Mouse (Mus musculus) frontal cortex, postnatal 36 days (tissue): ENCODE data around the gene Itpa.

ENCODE experiments used
- DNase-seq, 2 experiments: peaks; one replicate each; pipeline ENCODE4 v3.0.0; 2022; ENCODE audit warnings: low spot score in 2 of 2

Gene Itpa

DNA sequence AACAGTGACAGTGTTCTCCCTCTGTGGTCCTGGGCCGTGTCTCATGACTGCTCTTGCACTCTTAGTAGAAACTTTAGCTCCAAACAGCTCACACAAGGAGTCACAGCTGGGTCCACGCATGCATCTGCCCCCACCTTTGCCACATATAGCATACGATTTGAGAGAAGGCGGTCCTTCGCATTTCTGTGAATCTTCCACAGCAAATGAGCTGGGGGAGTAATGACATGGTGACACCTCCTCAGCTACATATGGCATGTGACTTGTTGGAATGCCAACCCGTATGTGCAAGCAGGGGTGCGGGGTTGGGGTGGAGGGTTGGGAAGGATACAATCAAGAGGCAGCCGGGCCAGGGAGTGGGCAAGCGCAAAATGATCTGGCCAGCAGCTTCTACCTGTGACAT, 10.9 kb upstream of the Itpa start:
- DNase-seq = peak; percentile 69 to 83

DNA sequence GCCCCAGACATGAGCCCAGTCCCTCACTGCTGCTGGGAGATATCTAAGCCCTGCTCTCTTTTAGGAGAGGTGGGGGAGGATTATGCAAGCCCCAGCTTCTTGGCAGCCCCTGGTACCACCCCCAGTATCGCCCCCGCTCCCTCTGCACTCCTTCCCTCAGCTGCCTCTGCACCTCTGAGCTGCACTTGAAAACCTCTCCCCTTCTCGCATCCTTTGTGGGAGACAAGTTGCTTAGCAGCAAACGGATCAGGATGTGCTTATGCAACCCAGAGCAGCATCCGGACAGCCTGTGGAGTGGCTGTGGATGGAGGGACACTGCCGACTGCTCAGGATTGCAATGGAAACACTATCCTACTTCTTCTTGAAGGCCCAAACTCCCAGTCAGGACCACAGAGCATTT, 9.9 kb upstream of the Itpa start:
- DNase-seq = peak; percentile 88

- DNase-seq = no peak
Observed at GRCm38 (mm10) chr2:130658530-130658929, 8.9 kb upstream of the Itpa start.

DNA sequence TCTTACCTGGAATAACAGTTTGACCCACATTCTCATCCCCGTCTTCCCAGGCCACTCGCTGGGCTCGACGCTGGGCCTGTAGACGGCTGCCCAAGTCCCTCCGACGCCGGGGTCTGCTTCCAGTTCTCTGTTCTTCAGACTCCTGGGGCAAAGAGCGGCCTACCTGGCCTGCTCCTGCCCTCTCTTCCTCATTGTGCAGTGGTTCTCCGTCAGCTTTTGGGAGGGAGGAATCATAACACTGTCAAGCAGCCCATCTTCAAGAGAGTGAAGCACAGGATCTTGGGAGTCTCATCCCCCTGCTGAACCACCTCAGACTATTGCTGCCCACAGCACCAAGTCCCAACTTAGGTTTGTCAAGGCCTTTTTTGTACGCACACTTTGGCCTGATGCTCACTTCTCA, 4.1 kb upstream of the Itpa start:
- DNase-seq = no peak

DNA sequence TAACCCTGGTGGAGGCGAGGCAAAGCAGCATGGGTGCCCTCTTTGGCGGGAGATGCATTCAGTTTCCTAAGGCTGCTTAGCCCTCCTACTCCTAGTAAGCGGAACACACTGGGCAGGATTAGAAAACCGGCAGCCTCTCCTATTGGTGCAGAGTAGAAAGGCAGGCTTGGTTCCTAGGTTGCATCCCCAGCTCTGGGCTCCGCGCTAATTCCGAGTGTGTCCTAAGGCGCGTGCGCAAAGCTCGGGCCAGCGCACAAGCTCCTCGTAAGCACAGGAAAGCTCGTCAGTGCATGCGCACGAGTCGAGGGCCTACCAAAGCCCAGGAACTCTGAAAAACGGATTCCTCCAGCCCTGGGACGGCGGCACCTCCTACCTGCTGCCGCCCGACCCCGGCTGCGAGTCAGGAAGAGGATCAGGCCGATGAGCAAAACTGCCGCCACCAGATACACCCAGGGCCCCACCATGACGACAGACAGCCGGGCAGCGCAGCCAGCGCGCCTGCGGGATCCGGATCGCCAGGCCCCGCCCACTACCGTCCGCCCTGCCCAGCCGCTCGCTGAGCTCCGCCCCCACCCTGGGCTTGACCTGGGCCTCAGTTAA, 3.2 kb upstream of the Itpa start, which contains the start of gene Ddrgk1:
TSS of gene Ddrgk1 (minus strand) at position 558 of the 600 bp plus-strand sequence.
- DNase-seq = peak; percentile 96

DNA sequence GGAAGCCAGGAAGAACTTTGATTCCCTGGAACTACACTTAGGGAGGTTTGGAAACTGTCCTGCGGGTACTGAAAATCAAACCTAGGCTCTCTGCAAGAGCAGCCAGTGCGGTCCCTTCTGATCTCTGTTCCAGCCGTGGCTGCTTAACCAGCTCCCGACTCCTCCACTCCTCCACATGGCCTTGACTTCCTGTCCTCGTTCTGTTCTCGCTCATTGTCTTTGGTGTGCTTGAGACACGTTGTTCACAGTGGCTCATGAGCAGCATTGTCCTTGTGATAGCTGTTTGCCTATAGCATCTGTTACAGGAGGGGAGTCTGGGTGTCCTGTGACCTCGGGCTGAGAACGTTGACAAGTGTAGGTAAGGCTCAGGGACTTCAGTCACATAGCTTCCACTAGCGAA, 9.8 kb downstream of the Itpa start:
- DNase-seq = no peak

DNA sequence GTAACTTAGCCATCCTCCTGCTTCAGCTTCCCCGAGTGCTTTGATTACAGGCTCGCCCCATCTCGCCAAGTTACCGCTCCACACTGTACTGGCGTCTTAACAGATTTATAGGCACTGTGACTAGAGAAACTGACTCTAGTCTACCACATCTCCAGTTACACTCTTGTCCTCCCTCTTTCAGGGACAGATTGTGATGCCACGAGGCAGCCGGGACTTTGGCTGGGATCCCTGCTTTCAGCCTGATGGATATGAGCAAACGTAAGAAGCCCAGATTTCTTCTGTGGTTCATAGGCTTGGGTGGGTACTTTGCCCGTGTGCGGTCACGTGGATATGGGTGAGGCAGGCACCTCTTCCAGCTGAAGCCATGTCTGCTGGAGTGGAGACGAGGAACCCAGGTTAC, 11.7 kb downstream of the Itpa start:
- no peak for DNase-seq

DNA sequence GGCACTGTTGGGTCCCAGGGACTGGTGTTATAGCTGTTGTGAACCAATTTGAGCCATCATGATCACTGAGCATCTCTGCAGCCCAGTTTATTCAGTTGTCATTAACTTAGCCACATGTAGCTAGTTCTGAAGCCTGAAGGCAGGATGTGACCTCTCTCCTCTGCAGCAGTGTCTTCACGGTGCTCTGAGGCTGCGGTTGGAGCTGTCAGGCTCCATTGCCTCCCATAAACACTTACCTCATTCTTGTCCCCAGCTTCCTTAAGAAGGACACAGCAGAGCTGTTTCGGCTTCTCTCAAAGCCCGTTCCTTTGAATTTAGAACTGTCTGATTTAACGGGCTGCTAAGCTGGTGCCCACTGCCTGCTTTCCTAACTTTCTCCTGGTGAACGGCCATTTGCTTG, 12.5 kb downstream of the Itpa start:
- no peak for DNase-seq

DNA sequence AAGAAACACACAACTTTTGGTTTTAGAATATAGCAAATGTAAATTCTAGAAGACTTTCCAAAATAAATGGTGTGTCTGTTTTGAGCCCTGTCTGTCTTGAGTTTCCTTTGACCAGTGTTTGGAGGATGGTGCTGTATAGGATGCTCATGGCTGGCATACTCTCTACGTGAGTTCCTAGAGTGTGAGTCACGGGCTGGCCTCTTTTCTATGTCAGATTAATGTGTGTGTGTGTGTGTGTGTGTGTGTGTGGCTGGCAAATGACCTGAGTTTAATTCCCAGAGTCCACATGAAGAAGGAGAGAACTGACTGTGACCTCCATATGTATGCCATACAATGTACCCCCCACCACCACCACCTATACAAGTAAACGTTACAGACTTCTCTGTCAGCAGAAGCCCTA, 14.1 kb downstream of the Itpa start:
- DNase-seq = no peak

DNA sequence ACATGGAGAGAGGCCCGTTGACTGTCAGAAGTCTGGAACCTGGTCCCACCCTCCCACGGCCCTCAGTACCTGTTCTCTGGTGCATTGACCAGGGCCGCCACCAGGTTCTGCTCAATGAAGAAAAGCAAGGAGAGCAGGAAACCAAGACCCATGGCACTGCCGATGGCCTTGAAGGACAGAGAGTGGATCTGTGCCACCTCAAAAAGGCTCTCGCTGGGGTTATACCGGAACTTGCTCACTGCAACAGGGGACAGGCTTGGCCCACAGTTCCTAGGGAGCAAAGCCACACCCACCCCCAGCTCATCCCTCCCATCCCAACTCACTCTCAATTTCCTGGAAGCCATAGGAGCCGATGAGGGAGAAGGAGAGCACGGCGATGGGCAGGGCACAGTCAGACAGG, 18.0 kb downstream of the Itpa start:
- DNase-seq = no peak

- DNase-seq = no peak
Observed at GRCm38 (mm10) chr2:130689011-130689410, 21.6 kb downstream of the Itpa start.

GRCm38 (mm10) chr2:130693563-130693962, 26.2 kb downstream of the Itpa start:
- DNase-seq = no peak

- DNase-seq = no peak
Observed at GRCm38 (mm10) chr2:130696700-130697152, 29.3 kb downstream of the Itpa start.

GRCm38 (mm10) chr2:130697153-130697810, 29.9 kb downstream of the Itpa start, which contains the start of gene Slc4a11:
Gene Slc4a11 (minus strand): TSS chr2:130697519.
- peak in 1 of 2 experiments; percentile 31 for DNase-seq

GRCm38 (mm10) chr2:130697821-130698266, 30.4 kb downstream of the Itpa start:
- DNase-seq = peak; percentile 21 to 24

- DNase-seq = no peak
Observed at GRCm38 (mm10) chr2:130704040-130705001, 36.9 kb downstream of the Itpa start.

GRCm38 (mm10) chr2:130705178-130705577, 37.8 kb downstream of the Itpa start:
- no peak for DNase-seq

GRCm38 (mm10) chr2:130706602-130707001, 39.2 kb downstream of the Itpa start:
- DNase-seq = no peak

DNA sequence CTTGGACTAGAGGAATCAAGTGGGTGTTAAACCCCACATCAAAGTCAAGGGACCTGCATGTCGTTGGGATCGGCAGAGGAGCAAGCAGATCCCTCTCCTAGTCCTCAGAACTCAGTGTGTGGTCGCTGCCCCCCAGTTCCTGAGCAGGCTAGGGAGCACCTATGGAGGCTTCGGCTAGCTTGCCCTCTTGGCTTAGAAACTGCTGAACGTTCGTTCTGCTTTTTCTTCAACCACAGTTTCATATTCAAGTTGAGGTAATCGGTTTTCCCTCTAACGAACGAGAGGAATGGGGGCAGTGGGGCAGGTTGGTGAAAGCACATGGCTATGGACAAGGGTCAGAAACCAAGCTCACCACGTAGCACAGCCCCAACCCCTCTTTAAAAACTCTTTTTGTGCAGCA, 39.6 kb downstream of the Itpa start:
- DNase-seq = no peak

GRCm38 (mm10) chr2:130717951-130718350, 50.5 kb downstream of the Itpa start:
- no peak for DNase-seq

DNA sequence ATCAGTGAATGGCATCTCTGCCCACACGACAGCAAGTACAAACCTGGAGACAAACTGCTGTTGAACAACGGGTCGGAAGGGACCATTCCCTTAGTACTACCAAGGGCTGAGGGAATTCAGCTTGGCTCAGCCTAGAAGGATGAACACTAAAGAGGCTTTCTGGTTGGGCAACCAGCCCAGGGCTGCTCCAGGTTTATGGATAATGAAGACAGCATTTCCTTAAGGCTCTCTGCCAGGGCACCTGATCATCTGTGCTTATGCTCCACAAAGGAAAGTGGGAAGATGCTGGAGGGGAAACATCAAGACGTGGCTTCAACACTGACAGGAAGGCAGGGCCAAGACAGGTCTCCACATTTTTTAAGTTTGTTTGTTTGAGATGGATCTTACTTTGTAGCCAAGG, 57.0 kb downstream of the Itpa start:
- no peak for DNase-seq

GRCm38 (mm10) chr2:130727752-130728151, 60.3 kb downstream of the Itpa start:
- DNase-seq = no peak
